Mouse (Mus musculus) hindbrain, embryonic 14.5 days (tissue): Measurements from ENCODE around the gene Mlh1. TPM values are rescaled to one million over a fixed set of nuclear protein-coding genes. Genes with fewer than 3 reads are reported as not detected.
A peak's percentile ranks its signal among the peaks of the same experiment; 100 is the strongest.

Experiments
- ATAC-seq: fragments of 200-750 bp; cut with Nextera tagmentation; 2 replicates; pipeline ENCODE4 v1.8.0; 2017; ENCODE audit warnings: moderate number of reproducible peaks, mild to moderate bottlenecking, moderate TSS enrichment, moderate library complexity; ENCODE audit not compliant: low FRiP score
- DNase-seq: peaks from one replicate; pipeline ENCODE4 v3.0.0-alpha.2; 2015; ENCODE audit warnings: low spot score
- H3K27ac ChIP-seq: fragments of 300-500 bp; sonication (generic); 2 replicates; pipeline ENCODE4 v1.5.1; 2014; ENCODE audit warnings: mild to moderate bottlenecking, moderate library complexity
- H3K27me3 ChIP-seq: fragments of 300-500 bp; sonication (generic); 2 replicates; pipeline ENCODE4 v1.6.1; 2014; ENCODE audit warnings: mild to moderate bottlenecking, low read length, mixed read lengths; ENCODE audit not compliant: control insufficient read depth, insufficient read depth
- H3K36me3 ChIP-seq: fragments of 300-500 bp; sonication (generic); replicated peaks from 2 replicates; pipeline ENCODE4 v1.6.1; 2014; ENCODE audit not compliant: control insufficient read depth, insufficient read depth
- H3K4me1 ChIP-seq: fragments of 300-500 bp; sonication (generic); replicated peaks from 2 replicates; pipeline ENCODE4 v1.6.1; 2014; ENCODE audit warnings: antibody characterized with exemption, low read length, mixed read lengths; ENCODE audit not compliant: control insufficient read depth, insufficient read depth
- H3K4me2 ChIP-seq: fragments of 300-500 bp; sonication (generic); replicated peaks from 2 replicates; pipeline ENCODE4 v1.6.1; 2014; ENCODE audit warnings: mild to moderate bottlenecking, moderate library complexity
- H3K4me3 ChIP-seq: fragments of 300-500 bp; sonication (generic); replicated peaks from 2 replicates; pipeline ENCODE4 v1.5.1; 2014; ENCODE audit warnings: mild to moderate bottlenecking, low read length
- H3K9ac ChIP-seq: fragments of 300-500 bp; sonication (generic); 2 replicates; pipeline ENCODE4 v1.6.1; 2014
- H3K9me3 ChIP-seq: fragments of 300-500 bp; sonication (generic); 2 replicates; pipeline ENCODE4 v1.6.1; 2016; ENCODE audit warnings: low read length; ENCODE audit not compliant: control insufficient read depth
- WGBS: fragments of 180-500 bp; shearing (Covaris S2); extraction: QIAGEN DNeasy Blood & Tissue Kit; methylation state at CpG from one replicate; pipeline ENCODE4 v1.1.7; 2014; 5-methylcytosine and 5-hydroxymethylcytosine counted together
- polyA plus RNA-seq: library from polyadenylated mRNA; unstranded; fragments of >200 nt; fragmentation: Nextera tagmentation; extraction: Ambion mirVana; gene quantifications from 2 replicates; pipeline ENCODE4 v1.2.1, GENCODE M21; 2014

Mlh1 gene
- 27.0 and 27.4 TPM in 2 replicates for polyA plus RNA-seq

DNA sequence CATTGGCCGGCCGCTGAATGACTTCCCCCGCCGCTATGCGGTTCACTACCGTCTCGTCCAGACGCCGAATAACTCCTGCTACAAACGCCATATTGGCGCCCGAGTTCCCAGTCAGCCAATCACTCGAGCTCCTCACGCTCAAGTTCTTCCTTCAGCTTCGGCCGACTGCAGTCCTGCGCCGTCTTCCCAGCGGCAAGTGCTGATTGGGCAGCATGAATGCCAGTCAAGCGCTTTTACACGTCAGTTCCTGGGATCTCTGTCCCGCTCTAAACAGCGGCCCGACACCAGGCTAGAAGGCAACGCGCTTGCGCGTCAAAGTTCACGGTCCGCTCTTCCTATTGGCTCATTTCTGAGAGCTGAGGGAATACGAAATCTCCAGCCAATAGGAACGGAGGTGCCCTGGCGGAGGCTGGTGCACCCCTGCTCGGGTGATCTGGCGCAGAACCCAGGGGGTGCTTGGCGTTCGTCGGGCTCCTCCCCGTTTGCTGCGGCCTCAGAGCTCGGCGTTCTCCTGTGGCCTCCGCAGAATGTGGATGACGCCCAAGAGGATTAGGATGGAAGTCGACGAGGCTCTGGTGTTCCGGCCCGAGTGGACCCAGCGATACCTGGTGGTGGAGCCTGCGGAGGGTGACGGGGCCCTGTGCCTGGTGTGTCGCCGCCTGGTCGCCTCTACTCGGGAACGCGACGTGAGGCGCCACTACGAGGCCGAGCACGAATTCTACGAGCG, at the start of gene Mlh1, which contains the start of gene Epm2aip1:
TSS of gene Mlh1 (minus strand) at position 358 of the 727 bp plus-strand sequence.
TSS of gene Epm2aip1 (plus strand) at position 496 of the 727 bp plus-strand sequence.
- peaks cover 26% of the 10 kb centered on the region for H3K36me3 ChIP-seq
- peak; percentile 100 for DNase-seq
- under 1% methylated on average over 64 of the region's 64 CpGs for WGBS
- peak; percentile 100 for ATAC-seq
- H3K4me2 ChIP-seq, result peak within 1 kb of the TSS; percentile 87
- peak within 1 kb of the TSS; percentile 96 for H3K27ac ChIP-seq
- peaks cover 47% of the 10 kb centered on the region for H3K4me1 ChIP-seq
- H3K9ac ChIP-seq, result peak within 1 kb of the TSS; percentile 91
- no peaks in the 10 kb centered on the region for H3K9me3 ChIP-seq
- H3K4me3 ChIP-seq, result peak within 1 kb of the TSS; percentile 83
- H3K27me3 ChIP-seq, result no peaks in the 10 kb centered on the region

DNA sequence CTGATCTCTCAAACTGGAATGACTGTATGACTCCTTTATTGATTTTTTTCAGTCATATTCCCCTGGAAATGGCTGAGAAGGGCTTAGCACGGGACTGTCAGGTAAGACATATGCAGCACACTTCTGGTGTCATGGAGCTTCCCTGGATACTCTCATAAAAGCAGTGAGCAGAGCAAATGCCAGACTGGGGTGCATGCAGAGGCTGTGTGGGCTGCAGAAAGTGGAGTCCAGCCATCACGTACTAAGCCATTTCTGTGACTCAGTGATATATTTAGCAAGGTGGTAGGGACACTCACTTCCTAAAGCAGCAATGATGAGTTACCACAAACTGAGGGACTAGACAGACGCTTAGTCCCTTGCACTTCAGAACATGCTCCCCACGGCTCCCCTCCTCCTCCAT, 49.3 kb upstream of the Mlh1 start:
- no peaks in the 10 kb centered on the region for H3K36me3 ChIP-seq
- WGBS, result 86% methylated on average over 4 of the region's 4 CpGs

DNA sequence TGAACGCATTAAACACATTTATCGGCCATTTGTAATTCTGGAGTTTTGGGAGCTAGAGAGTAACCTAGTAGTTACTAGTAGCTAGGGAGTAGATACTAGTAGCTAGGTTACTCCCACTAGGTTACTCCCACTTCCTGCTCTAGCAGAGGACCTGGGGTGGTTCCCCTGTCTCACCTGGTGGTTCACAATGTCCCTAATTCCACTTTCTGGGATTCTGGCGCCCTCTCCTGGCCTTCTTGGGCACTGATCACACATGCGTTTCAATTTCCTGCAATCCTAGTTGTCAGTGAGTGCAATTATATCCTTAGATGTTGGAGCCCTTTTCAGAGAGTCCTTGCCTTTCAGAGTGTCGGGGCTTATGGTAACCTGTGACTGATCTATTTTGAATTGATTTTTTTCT, 42.6 kb upstream of the Mlh1 start:
- Histone ChIP-seq H3K4me2 (no peak overlapping the region), H3K36me3 (no peaks in the 10 kb centered on the region), H3K9ac (no peak overlapping the region), H3K4me1 (0 out of 2 replicates have a peak, but pooled peaks cover 6% of the 10 kb centered on the region), H3K27ac (no peak overlapping the region), H3K4me3 (no peak overlapping the region), H3K9me3 (peaks cover 17% of the 10 kb centered on the region), H3K27me3 (peaks cover 56% of the 10 kb centered on the region)
- ATAC-seq (no peak), DNase-seq (peak; percentile 63)
- WGBS, result 32% methylated on average over 5 of the region's 5 CpGs

More for the DNA sequence above, 49.3 kb upstream of the Mlh1 start:
- Histone ChIP-seq H3K9me3 (no peaks in the 10 kb centered on the region), H3K4me1 (no peaks in the 10 kb centered on the region), H3K4me2 (no peak overlapping the region), H3K9ac (no peak overlapping the region), H3K27me3 (no peaks in the 10 kb centered on the region), H3K27ac (no peak overlapping the region), H3K4me3 (no peak overlapping the region)
- ATAC-seq (no peak), DNase-seq (no peak)

DNA sequence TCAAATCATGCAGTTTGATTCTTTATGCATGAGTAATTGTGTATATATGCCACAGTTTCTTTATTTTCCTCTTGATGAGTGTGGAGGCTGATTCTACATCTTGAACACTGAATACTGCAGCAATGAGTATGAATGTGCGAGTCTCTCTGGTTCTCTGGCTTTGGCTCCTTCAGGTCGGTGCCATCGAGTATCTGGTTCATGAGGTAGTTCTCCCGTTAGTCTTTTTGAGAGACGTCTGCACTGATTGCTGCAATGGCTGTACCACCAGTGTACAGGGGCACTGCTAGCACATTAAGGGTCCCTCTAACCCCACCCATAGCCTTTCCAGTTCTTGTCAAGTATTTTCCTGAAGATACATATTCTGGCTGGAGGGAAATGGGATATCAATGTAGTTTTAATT, 42.2 kb upstream of the Mlh1 start:
- WGBS, result 29% methylated on average over 5 of the region's 5 CpGs
- no peak for ATAC-seq
- Histone ChIP-seq H3K4me1 (0 out of 2 replicates have a peak, but pooled peaks cover 6% of the 10 kb centered on the region), H3K4me2 (no peak overlapping the region), H3K9me3 (peaks cover 17% of the 10 kb centered on the region), H3K9ac (no peak overlapping the region), H3K27me3 (peaks cover 60% of the 10 kb centered on the region), H3K27ac (no peak overlapping the region), H3K36me3 (no peaks in the 10 kb centered on the region), H3K4me3 (no peak overlapping the region)
- no peak for DNase-seq

DNA sequence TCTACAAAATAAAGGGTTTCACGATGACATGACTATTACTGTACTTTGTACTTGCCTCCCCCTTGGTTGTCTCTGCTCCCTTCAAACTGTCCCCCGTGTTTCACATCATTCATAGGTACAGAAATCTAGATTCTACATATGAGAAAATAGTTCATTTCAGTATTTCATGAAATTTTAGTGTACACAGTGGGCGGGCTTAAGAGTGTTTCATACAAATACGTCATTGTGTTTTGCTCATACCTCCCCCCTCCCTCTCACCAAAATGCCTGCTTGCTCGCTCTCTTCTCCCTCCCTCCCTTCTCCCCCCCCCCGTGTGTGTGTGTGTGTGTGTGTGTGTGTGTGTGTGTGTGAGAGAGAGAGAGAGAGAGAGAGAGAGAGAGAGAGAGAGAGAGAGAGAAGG, 41.7 kb upstream of the Mlh1 start:
- Histone ChIP-seq H3K4me2 (peak overlapping the region; percentile 93), H3K4me1 (0 out of 2 replicates have a peak, but pooled peaks cover 6% of the 10 kb centered on the region), H3K9ac (no peak overlapping the region; the same call in 1 of the 2 replicates), H3K4me3 (peak overlapping the region; percentile 62), H3K27ac (no peak overlapping the region), H3K36me3 (no peaks in the 10 kb centered on the region), H3K27me3 (peaks cover 64% of the 10 kb centered on the region), H3K9me3 (peaks cover 17% of the 10 kb centered on the region)
- WGBS, result 15% methylated on average over 5 of the region's 6 CpGs
- DNase-seq (no peak), ATAC-seq (no peak)

DNA sequence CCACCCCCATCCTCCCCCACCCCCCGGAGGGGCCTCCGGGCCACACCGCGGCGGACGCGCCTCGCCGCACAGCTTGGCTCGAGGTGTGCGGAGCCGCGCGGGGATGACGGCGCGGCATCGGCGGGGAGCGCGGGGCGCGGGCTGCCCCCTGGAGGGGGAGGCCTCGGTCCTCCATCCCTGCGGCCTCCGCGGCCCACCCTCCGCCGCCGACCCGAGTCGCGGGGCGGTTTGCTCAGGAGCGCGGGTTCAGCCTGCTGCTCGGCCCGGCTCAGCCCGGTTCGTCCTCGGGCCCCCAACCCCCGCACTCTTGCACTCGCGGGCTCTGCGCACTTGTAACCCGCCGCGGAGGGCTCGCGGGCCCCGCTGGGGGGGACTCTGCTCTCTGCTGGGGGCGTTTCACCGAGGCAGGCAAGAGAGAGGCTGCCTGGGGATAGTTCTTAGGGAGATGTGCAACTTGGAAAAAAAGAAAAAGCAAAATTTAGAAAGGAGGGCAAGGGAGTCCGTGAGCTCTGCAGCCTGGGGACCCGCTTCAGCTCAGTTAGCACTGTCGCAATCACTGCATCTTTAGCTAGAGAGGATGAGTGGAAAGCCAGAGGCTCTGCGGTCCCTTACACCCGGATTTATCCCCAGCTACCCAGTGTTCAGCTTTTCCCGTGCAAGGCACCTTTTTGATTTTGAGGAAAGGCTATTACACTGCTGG, 41.0 kb upstream of the Mlh1 start:
- peaks cover 17% of the 10 kb centered on the region for H3K9me3 ChIP-seq
- peak overlapping the region; percentile 65 for H3K9ac ChIP-seq
- DNase-seq (peak; percentile 36), ATAC-seq (peak; percentile 55)
- WGBS, result under 1% methylated on average over 36 of the region's 59 CpGs
- H3K4me2 ChIP-seq, result peak overlapping the region; percentile 93
- H3K27me3 ChIP-seq, result peaks cover 64% of the 10 kb centered on the region
- H3K4me3 ChIP-seq, result peak overlapping the region; percentile 62
- H3K4me1 ChIP-seq, result 0 out of 2 replicates have a peak, but pooled peaks cover 6% of the 10 kb centered on the region
- H3K27ac ChIP-seq, result no peak overlapping the region
- no peaks in the 10 kb centered on the region for H3K36me3 ChIP-seq

DNA sequence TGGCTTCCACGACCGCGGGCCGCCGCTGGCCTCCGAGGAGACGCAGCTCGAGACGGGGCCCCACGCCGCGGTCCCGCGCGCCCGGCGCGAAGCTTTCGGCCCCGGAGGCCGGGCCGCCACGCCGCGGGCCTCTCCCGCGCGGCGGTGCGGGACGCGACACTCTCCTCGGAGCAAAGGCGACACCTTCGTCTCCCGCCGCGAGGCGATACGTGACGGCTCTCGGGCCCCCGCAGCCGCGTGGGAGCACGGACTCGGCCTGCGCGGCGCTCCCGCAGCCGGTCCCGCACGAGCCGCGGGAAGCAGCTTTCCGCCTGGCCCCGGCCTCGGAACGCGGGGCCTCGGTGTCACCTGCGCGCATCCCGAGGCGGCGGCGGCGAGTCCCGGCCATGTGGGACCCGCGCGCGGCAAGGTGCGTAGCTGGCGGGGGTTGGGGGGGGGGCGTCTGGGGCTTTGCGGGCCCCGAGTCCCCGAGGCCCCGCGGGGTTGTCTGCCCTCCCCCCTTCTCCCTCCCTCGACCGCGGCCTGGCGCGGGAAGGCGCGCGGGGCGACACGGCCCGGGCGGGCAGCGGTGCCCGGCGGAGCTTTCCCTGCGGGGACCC, 40.4 kb upstream of the Mlh1 start:
- WGBS, result under 1% methylated on average over 70 of the region's 98 CpGs
- Histone ChIP-seq H3K27me3 (peaks cover 64% of the 10 kb centered on the region), H3K4me2 (peak overlapping the region; percentile 93), H3K9me3 (peaks cover 17% of the 10 kb centered on the region), H3K27ac (no peak overlapping the region), H3K9ac (peak overlapping the region; percentile 65), H3K36me3 (no peaks in the 10 kb centered on the region), H3K4me1 (0 out of 2 replicates have a peak, but pooled peaks cover 6% of the 10 kb centered on the region), H3K4me3 (peak overlapping the region; percentile 62)
- no peak for DNase-seq
- peak; percentile 64; the same call in 1 of the 2 replicates for ATAC-seq

DNA sequence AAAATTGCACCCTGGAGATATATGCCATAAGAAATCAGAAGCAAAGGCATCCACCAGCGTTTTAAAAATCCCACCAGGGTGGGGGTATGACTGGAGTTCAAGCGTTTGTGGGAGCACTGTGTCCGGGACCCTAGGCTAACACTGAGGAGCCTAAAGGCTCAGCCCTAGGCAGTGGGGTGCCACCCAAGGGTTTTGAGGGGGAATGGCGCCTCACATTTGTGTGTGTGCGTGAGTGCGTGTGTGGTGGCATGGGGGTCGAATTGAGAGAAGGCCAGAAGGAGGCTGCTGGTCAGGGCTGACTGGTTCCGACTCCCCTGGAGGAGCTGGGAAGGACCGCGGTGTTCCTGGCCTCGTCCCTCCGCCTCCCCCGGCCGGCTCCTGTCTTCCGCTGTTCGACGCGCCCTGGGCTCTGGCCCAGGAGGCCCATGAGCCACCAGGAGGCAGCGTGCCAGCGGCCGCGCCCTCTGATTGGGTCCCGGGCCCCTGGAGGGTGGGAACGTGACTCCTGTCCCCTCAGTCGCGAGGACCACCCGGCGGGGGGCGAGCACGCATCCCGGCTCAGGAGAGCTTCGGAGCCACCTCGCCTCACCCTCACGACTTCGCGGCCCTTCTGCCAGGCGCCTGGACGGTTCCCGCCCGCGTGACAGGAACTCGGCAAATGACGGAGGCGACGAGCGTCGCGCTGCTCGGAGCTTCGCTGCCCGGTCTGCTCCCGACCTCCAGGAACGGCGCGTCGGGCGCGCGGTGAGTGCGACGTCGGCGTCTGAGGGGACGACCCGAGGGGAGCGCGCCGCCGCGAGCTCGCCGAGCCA, 39.6 kb upstream of the Mlh1 start, which contains the start of gene Trank1:
TSS of gene Trank1 (plus strand) at position 709 of the 812 bp plus-strand sequence.
- WGBS, result 8% methylated on average over 72 of the region's 72 CpGs
- peak; percentile 60; the same call in 1 of the 2 replicates for ATAC-seq

More for the DNA sequence above, 39.6 kb upstream of the Mlh1 start, which contains the start of gene Trank1:
- H3K4me3 ChIP-seq, result peak within 1 kb of the TSS; percentile 62
- 0 out of 2 replicates have a peak, but pooled peaks cover 6% of the 10 kb centered on the region for H3K4me1 ChIP-seq
- no peak within 1 kb of the TSS for H3K27ac ChIP-seq
- no peaks in the 10 kb centered on the region for H3K36me3 ChIP-seq
- peaks cover 64% of the 10 kb centered on the region for H3K27me3 ChIP-seq
- peak within 1 kb of the TSS; percentile 65 for H3K9ac ChIP-seq
- H3K9me3 ChIP-seq, result peaks cover 17% of the 10 kb centered on the region
- H3K4me2 ChIP-seq, result peak within 1 kb of the TSS; percentile 93
- DNase-seq, result peak; percentile 27
